Mouse (Mus musculus) adrenal gland, postnatal 36 days (tissue): ENCODE measurements around the gene Pdrg1. TPM values are rescaled to one million over a fixed set of nuclear protein-coding genes. Genes with fewer than 3 reads are reported as not detected.

ENCODE experiments used
- DNase-seq, 2 experiments: peaks; one replicate each; pipeline ENCODE4 v3.0.0; 2021; ENCODE audit warnings: mixed read lengths in 1 of 2
- total RNA-seq, 2 experiments: library from RNA; stranded (reverse); gene quantifications; 2 replicates each; pipeline ENCODE4 v1.2.3; 2021

Gene Pdrg1
- total RNA-seq, 2 experiments from 2014 or later = 175 to 226 TPM

DNA sequence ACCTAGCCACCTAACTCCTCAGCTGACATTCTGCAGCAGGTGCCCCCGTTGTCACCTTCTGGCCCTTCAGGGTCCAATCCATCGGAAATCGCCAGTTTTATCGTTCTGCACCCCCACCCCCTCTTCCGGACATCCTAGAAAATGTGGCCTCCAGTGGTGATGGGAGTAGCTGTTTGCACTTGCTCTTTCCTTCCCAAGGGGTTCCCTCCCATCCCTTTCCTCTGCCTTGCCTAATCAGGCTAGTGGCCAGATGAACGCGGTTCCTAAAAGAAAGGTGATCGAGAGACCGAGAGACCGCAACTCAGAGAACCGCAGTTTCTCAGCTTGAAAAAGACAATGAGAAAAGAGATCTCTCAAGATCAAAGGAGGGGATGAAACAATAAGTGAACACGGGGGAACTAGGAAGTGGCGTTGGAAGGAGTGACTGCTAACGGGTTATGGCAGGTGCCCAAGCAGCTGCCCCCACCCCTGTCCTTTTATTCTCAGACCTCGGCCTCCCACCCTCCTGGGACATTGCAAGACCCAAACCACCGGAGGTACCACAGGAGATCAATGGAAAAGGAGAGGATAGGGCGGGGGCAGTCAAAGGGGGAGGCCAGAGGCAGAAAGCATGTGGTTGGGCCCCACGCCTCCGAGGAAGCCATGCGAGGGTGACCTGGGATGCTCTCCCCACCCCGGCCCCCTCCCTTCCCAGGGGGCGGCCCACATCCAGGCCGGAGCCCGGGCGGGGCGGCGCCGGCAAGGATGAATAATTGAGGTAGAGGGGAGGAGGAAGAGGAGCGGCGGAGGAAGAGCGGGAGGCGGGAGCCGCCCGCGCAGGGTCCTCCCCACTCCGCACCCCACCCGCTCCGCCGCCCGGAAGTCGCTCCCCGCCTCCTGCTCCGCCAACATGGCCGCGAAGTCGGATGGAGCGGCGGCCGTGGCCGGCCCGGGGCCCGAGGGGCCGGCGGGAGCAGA is 16.2 kb upstream of the Pdrg1 start, which contains the start of gene Xkr7:
TSS of gene Xkr7 (plus strand) at position 727 of the 957 bp plus-strand sequence.
- peak; percentile 9 to 10 for DNase-seq

DNA sequence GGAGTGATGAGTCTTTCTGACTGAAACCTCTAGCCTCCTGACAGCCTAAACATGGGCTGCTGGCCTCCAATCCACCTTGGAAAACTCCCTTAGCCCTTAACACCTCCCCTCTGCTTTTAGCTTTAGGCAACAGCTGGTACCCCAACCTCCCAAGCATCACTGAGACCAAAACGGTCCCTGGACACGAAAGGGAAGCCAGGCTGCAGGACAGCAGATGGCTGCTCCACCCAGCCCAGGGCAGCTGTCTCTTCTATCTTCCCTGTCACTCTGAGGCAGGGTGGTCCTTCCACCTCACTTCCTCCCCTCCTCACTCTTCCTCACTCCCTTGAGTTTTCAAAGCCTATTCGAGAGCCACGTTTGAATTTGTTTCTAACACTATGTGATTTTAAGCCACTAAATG is 15.2 kb upstream of the Pdrg1 start:
- no peak for DNase-seq

DNA sequence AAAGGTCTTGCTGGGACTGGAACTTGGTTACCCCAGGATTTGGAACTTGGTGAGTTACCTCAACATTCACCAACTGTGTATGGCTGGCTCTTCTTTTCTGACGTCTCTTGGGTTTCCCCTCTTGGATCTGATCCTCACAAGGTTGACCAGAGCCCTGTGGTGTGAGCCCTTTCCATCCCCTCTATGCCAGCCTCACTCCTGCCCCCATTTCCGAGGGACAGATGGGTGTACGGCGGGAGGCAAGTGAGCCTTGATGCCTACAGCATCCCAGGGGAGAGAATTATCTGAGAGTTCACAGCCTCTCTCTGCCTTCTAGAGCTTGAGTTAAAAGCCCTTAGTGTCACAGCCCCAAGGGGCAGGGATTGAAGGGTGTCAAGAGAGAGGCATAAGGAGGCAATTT is 12.3 kb upstream of the Pdrg1 start:
- DNase-seq = no peak

DNA sequence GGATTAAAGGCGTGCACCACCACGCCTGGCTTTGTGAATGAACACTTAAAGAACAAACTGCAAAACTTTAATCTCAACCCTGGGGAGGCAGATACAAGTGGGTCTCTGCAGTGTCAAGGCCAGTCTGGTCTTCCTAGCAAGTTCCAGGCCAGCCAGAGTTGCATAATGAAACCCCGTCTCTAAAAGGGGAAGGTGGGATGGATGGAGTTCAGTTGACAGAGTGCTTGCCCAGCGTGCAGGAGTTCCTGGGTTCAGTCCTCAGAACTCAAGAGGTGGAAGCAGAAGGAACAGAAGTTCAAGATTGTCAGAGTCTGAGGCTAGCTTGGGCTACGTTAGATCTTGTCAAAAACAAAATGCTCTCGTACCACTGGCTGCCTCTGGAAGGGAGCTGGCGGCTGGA is 10.8 kb upstream of the Pdrg1 start:
- DNase-seq = no peak

DNA sequence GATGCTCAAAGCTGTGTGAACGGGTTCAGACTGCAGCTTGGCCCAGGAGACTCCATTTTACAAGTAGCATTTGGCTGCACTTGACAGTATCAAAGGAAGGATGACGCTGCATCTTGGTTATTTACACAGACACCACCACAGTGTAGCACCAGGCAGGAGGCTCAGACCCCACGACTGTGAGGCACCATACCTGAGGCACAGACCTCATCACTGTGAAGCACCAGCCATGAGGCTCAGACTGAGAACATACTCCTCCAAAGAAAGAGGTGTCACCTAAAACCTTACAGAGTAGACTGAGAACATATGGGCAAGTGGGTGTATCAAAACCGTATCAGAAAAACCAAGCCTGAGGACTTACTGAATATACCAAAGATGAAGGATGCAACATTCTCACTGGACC is 7.6 kb upstream of the Pdrg1 start:
- no peak for DNase-seq

DNA sequence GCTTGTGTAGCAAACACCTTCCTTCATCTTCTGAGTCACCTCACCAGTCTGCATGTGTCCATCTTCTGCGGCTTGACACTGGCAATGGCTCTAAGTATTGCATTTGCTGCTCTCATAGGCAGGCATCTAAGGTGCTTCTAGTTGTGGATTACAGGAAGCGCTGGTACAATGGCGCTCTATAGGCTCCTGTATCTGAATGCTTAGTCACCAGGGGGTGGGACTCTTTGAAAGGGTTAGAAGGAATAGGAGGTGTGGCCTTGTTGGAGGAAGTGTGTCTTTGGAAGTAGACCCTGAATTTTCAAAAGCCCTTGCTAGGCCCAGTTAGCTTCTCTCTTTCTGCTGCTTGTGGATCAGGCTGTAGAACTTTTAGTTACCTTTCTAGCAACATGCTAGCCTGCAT is 5.9 kb upstream of the Pdrg1 start:
- DNase-seq = no peak

DNA sequence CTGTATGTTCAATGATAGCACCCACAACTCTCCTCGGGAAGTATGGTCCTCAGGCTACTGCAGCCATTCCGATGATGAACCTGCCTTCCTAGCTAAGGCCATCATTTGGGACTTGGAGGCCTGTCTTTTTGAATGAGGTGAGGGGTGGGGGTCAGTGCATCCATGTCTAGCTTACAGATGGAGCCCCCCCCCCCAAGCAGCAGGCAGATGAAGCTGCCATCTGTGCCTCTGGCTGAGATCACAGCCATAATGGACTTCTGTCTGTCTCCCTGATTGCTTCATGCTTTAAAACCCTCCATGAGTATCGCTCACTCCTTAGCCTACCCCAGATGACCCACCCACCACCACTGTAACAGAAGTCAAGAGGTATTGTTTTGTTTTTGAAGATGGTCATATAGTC is 4.1 kb upstream of the Pdrg1 start:
- DNase-seq = no peak

DNA sequence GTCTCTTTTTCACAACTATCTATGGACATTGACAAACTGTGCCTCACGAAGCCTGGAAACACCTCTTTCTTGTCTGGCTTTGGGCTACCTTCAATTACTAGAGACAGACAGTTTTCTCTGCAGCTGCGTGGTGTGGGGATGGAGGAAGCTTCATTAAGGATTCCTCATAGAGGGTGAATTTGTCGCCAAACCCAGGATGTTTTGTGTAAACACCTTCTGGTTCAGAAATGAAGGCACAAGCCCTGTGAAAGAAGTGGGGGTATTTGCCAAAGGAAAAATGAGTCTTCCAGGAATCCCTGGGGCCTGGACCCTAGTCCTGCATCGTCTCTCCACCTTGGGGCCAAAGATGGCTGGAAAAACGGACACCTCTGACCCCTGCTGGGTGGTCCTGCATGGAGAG is 1.6 kb upstream of the Pdrg1 start:
- no peak for DNase-seq

DNA sequence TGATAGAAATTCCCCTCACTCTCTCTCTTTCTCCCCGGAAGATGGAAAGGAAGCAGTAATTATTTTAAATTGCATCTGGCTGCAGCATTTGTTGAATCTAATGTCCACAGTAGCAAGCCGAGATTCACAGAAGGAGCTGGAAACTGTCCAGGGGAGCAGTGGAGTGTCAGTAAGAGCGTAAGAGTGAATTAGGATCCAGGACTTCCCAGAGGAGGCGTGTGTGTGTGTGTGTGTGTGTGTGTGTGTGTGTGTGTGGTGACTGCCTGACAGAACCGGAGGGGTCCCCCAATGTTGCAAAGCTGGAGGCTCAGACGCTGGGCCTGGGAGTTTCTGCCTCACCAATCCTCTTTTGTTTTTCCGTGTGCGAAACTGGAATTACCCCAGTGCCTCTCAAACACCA is 577 bp upstream of the Pdrg1 start:
- no peak for DNase-seq

DNA sequence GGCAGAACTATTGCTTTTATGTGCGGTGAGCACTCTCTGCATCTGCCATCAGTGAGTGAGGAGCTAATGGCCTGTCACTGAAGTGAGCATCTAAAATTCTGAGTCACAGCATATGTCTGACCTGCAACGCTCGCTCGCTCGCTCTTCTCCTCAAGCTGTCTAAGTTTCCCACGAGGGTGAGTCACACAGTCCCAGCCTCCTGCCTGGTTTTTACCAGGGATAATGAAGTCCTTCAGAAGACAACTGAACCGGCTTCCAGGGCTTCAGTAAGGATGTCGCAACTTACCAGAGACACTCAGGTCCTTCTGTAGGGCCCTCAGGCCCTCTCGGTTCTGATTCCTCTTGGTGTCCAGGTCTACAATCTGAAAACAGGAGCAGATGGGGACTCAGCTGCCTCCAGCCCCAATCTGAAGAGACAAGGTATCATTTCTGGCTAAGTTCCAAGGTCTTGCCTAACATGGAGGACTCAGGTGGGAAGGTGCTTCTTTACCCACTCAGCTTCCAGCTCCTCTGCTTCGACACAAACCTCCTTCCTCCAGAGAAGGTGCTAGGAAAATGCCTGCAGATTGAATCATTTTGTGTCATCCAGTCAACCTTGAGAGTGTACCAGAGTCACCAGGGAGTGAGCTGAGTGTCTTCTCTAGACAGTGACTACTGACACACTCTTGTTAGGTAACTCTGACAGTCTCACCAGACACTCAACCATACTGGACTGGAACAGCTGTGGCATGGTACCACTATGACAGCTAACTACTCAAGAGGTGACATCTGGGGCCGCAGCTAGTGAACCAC is 1.3 kb downstream of the Pdrg1 start:
- peak; percentile 56 to 61 for DNase-seq

DNA sequence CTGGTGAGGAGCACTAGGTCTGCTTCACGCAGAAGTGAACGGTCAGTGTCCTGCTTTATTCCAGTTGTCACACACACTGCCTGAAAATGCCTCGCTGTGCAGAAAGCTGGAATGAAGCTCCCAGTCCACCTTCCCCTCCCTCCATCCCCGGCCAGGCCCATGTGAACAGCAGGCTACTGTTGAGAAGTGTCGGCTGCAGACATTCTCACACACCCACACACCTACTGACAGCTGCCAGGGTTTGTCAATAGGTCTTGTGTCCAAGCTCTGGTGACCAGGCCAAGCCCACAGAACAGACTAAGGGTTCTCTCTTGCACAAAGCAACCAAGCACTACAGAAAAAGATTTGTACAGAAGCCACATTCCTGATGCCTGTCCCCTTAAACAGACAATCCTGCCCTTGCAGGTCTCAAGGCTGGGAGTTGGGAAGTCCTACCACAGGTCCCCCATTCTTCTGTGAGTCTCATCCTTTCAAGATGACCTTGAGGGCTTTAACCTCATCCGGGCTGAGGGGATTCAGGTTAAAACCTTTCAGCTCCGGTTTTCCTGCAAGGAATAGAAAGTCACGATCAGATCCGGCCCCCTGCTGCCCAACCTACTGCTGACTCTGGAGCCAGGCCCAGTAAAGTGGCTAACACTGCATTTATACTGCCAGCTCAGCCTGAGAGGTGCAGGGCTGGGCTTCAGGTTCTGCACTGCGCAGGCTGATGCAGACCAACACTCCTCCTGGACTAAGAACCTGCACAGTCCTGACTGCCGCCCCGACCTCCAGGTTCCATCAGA is 5.8 kb downstream of the Pdrg1 start:
- no peak for DNase-seq

DNA sequence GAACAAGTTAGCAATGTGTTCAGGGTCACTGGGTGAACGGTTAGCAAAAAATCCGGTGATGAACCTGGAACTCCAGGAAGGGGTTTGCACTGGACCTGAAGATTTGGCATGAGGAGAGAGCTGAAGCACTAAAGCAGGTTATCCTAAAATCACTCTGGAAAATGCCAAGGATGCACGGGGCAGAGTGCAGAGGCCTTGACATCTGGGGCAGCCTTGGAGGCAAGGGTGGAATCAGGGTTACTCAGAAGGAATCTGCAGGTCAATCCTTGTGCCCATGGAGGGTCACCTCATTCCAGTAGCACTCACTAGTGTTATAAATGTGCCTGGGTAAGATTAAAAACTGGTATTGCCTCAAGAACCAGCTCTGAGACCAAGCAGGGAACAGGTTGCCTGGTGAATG is 9.2 kb downstream of the Pdrg1 start:
- DNase-seq = peak; percentile 33 to 59

DNA sequence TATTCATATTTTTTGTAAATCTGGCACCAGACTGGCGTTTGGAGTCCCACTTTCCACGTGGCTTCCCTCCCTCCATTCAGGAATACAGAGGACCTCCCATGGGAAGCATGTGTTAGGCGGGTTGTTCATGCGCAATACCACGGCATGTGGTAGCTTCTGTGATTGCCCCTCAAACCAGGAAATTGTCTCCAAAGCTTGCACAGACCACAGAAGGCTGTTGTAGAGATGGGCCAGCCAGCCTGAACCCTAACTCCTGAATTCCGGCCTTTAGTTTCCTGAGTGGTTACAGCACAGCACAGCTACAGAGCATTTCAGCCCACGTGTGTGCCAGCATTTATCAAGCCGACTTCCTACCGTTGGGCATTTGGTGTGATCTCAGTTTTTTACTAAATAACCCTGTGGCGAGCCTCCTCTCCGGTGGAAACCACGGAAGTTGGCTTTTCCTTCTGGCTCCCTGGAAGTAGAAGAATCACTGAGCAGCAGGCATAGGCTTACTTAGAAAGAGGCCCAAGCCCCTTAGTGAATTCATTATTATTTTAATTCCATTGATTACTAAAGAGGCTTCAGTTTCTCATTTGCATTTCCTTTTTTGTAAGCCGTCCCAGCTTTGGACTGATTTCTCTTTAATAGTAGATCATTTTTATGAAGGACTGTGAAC is 11.4 kb downstream of the Pdrg1 start:
- no peak for DNase-seq

DNA sequence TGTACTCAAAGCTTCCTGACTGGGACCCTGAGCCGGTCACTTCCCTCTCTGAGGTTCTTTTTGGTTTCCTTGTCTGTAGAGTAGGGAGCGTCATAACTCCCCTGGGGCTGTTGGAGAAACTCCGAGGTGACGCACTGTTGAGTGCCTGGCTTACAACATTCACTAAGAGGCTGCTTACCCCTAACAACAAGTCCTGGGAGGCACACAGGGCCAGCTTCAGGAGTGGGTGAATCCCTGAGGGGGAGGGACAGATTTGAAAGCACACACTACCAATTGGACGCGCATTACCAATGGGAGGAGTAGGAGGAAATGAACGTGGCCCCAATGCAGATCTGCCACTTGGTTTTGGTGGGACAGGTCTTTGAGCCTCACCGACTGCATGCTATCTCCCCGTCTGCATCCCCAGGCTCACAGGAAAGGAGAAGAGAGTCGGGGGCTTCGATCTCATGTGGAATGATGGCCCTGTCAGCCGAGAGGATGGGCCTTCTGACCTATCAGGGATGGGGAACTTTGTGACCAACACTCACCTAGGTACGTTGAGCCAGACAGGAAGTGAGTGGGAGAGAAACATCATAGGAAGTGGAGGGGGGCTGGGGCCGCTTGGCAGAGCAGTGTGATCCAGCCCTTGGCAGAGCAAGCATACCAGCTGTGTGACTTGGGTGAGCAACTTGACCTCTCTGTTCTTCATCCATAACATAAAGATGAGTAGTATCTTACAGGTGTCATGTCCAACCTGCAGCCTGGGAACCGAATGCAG is 12.6 kb downstream of the Pdrg1 start:
- no peak for DNase-seq

DNA sequence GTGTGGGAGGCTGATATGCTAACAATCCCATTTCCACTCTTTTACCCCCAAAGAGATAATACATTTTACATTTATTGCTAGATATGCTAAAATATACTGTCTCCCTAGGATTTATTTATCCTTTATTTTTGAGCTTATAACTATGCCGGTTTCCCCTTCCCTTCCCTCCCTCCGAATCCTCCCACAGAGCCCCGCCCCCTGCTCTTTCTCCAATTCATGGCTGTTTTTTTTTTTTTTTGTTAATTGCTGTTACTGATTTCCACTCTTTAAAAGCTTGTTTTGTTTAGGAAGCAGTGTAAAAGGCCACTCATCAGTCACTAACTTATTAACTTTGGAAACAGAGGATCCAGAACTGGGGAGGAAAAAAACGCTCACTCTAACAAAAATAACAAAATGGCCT is 18.2 kb downstream of the Pdrg1 start:
- DNase-seq = no peak

DNA sequence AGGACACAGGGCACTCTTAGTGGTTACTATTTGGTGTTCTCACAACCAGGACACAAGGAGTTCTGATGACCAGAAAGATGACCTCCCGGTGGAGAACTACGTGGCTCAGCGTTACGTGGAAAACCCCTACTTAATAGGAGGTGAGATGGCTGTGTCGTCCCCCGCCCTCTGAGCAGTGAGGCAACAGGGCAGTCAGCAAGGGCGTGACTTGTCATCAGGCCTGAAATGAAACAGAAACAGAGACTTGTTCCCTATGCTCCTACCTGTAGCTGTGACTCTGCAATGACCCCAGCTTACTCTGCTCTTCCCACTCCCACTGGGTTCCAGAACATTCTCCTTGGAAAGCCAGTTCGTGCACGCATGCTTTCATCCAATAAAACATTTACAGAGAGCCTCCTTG is 23.7 kb downstream of the Pdrg1 start:
- DNase-seq = no peak

DNA sequence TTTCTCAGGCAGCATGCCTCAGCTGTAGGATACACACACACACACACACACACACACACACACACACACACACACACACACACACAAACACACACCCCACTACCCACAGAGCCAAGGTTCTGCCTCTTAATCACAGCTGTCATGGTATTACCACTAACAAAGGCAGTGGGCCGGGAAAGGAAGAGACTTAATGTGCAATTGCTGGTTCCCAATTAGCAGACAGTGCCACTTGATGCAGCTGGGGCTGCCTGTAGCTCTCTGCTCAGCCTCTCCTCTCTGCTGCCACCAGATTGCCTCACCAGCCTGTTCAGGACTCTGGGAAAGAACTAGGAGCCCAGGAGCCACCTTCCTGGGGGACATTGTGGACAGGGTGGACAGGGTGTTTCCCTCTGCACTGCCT is 29.6 kb downstream of the Pdrg1 start:
- no peak for DNase-seq

DNA sequence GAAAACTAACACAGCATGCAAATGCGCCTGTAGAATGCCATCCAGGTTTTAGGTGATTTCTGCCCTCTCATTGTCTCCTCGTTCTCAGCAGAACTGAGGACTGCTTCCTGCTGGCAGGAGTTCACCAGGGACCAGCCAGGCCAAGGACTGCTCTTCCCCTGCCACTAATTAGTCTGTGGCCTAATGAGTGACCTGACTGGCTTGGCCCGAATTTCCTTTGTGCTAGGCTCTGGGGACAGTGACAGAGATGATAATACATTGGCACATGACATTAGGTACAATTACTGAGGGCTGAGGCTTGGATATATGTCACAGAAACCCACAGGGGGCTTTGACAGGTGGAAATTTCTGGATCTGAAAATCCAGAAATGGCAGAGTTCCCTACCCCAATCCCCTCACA is 38.2 kb downstream of the Pdrg1 start:
- DNase-seq = no peak

DNA sequence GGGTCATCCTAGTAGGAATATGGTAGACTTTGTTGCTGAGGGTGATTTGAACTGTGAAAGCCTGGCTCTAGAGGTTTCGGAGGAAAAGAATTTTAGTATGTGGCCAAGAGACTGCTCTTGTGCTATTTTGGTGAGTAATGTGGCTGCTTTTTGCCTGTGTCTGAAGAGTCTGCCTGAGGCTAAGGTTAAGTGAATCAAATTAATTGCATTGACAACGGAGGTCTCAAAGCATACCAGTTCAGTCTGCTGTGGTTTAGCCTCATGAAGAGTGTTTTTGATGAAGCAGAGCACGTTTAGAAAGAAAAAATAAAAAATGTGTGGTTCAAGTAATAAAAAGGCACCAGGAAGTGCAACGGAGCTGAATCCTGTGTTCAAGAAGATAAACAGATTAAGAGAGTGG is 49.7 kb downstream of the Pdrg1 start:
- no peak for DNase-seq

DNA sequence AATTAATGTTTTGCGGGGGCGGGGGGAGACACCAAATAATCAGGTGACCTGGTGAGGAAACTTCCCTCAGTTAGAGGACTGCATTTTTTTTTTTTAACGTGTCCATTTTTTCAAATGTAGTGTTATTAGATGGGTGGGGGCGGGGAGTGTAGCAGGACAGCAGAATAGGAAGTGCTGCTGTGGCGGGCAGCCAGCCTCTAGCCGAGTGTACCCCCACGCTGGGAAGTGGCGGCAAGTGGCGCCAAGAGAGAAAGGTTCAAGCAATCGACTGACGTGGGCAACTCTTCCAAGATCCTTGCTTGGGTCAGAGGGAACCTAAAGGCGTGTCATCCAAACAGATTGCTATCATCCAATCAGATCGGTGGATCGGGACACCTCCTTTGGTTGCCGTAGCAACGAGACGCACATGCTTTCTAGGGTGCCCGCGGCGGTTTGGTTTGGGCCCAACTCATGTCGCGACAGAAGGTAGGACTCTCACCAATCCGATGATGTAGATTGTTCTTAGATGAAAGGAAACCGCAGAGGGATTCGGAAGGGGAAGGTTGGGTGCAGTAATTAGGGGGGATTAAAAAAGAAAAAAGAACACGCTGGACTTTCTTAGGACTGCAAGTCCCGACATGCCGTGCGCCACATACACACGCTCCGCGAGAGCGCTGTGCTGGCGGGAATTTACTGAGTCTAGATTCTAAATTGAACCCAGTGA is 53.0 kb downstream of the Pdrg1 start, which contains the start of gene Ttll9:
TSS of gene Ttll9 (plus strand) at position 395 of the 703 bp plus-strand sequence.
- peak; percentile 81 for DNase-seq
